Mouse (Mus musculus) kidney, postnatal 25 days (tissue): ENCODE measurements around the gene Senp3.

ENCODE experiments used
- DNase-seq, 2 experiments: peaks; one replicate each; pipeline ENCODE4 v3.0.0; 2021; ENCODE audit warnings: mixed read lengths in 2 of 2

Gene Senp3

GRCm38 (mm10) chr11:69681314-69682208, at the start of gene Senp3:
Gene Senp3, minus strand, starts transcription at chr11:69682084.
- DNase-seq: peak; percentile 96 to 99

DNA sequence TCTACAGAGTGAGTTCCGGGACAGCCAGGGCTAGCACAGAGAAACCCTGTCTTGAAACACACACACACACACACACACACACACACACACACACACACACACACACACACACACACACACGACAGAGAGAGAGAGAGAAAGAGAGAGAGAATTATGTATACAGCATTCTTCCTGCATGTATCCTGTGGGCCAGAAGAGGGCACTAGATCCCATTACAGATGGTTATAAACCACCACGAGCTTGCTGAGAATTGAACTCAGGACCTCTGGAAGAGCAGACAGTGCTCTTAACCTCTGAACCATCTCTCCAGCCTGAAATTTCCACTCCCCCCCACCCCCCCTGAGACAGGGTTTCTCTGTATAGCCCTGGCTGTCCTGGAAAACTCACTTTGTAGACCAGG, 49.5 kb upstream of the Senp3 start:
- peak in 1 of 2 experiments; percentile 27 for DNase-seq

- DNase-seq: peak; percentile 51 to 80
Measured at GRCm38 (mm10) chr11:69729063-69729462, 47.2 kb upstream of the Senp3 start.

DNA sequence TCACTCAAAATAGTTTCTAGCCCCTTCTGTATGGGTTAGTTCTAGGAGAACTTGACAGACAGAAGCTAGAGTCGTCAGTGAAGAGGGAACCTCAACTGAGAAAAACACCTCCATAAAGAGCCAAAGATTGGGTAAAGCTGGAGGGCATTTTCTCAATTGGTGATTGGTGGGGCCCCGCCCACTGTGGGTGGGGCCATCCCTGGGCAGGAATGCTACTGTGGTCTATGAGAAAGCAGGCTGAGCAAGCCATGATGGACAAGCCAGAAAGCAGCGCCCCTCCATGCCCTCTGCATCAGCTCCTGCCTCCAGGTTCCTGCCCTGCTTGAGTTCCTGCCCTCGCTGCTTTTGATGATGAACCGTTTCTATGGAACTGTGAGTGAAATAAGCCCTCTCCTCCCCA, 44.1 kb upstream of the Senp3 start:
- DNase-seq: no peak

DNA sequence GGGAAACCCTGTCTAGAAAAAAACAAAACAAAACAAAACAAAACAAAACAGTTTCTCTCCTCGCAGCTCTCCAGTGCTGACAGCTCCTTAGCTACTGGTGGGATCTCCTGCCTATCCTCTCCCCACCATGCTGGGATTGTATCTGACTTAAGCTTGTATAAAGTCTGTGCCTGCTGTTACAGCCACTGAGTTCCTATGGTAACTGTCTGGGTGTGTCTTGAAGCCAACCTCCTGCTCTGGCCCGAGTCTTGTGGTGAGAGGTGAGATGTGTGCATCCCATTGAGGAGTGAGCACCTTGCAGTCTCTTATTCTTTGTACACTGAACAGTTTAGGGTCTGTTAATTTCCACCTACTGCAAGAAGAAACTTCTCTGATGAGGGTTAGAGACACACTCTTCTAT, 41.2 kb upstream of the Senp3 start:
- no peak for DNase-seq

DNA sequence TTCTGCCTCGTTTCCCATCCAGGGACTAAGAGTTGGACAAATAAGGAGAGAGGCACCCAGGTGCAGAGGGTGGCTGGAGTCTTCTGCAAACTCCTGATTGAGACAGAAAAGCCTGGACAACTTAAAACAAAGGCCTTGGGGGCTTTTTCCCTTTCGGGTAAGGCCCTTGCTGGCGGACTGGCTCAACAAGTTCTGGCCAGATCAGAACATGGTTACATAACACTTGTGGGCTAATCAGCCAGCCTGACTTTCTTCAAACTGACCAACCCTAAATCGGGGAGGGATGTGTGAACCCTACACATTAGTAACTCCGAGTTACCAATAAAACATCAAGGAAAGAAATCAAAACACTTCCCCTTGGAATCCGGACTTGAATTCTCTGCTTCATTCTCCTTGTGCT, 39.0 kb upstream of the Senp3 start:
- peak in 1 of 2 experiments; percentile 37 for DNase-seq

DNA sequence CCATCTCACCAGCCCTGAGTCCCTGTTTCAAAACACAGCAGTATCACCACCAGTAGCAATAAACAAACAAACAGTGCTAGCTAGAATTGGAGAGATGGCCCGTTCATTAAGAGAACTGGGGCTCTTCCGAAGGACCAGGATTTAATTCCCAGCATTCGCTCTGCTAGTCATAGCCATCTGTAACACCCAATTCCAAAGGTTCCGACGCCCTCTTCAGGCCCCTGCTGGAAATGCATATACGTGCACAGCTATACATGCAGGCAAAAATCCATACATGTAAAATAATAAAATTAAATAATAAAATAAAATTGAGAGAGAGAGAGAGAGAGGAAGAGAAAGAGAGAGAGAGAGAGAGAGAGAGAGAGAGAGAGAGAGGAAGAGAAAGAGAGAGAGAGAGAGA, 37.5 kb upstream of the Senp3 start:
- DNase-seq: peak in 1 of 2 experiments; percentile 10

DNA sequence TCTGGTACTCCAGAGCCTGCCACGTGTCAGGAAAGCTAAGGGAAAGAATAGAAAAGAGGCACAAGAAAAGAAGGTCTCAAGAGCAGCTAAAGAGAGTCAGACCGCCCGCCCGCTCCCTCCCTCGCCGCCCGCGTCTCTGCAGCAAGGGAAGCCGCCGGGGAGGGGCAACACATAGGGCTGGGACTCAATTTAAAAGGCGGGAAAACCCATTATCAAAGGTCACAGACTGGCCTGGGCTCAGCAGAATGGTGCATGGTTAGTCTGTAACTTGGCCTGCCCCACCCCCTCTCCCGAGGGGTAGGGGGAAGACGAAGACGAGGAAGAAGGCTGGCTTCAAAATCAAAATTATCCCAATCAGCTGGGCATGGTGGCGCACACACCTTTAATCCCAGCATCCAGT, 36.8 kb upstream of the Senp3 start:
- DNase-seq: peak; percentile 35 to 70

DNA sequence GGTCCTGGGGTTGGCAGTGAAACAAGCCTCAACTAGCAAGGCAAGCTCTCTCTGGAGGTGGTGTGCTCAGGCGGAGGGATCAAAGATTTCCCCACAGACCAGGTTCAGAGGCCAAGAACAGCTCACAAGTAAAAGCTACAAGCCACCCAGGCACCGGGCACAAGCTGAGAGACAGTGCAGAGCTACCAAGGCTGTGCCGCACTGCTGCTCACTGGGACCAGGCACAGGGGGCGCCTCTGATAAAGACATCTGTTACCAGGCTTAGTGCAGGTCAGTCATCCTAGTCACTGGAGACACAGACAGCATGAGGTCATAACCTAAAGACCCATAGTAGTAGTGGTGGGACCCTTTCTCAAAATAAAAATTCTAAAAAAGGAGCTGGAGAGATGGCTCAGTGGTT, 35.1 kb upstream of the Senp3 start:
- no peak for DNase-seq

DNA sequence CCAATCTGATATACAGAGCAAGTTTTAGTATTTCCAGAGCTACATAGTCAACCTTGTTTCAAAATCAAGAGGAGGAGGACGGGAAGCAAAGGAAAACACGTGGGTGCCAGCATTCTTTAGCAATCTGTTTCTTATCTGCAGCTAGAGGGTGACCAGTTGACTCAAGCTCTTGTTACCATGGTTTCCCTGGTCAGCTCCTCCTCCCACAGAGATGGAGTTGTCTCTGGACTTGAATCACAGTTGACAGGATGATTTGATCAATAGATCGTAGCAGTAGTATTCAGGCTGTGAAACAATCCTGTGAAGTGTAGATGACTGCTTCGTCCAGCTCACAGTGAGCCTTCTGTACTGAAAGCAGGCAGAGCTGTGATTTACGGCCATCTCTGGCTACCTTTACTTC, 34.0 kb upstream of the Senp3 start:
- DNase-seq: peak in 1 of 2 experiments; percentile 17

- DNase-seq: peak; percentile 60 to 77
Measured at GRCm38 (mm10) chr11:69715482-69715881, 33.6 kb upstream of the Senp3 start.

DNA sequence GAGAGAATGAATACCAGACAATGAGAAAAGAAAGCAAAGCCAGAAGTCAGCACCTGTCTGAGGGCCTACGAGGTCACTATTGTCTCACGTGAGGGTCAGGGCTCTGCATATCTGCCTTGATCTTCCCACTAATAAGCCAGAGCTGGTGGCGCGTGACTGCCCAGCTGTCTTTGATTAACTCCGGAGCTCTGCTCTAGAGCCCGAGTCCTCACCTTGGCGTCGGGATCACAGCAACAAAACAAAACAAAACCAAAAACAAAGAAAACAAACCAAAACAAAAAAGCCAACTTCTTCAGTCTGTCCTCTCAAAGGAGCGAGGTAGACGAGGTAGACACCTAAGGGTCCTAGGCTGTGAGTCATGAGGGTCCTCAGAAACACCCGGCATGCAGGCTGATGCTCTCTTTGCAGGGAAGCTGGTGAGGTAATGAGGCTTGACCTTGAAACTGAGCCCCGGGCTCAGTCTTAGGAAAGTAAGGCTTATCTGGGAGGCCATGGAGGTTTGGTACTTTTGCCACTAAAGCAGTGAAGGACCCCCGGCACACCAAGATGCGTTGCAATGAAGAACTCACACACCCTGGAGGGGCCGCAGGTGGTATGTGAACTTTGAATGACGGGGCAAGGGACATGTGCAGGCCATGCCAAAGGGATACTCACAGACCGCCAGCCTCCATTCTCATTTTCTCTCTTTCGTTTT, 32.9 kb upstream of the Senp3 start:
- peak; percentile 82 to 88 for DNase-seq

DNA sequence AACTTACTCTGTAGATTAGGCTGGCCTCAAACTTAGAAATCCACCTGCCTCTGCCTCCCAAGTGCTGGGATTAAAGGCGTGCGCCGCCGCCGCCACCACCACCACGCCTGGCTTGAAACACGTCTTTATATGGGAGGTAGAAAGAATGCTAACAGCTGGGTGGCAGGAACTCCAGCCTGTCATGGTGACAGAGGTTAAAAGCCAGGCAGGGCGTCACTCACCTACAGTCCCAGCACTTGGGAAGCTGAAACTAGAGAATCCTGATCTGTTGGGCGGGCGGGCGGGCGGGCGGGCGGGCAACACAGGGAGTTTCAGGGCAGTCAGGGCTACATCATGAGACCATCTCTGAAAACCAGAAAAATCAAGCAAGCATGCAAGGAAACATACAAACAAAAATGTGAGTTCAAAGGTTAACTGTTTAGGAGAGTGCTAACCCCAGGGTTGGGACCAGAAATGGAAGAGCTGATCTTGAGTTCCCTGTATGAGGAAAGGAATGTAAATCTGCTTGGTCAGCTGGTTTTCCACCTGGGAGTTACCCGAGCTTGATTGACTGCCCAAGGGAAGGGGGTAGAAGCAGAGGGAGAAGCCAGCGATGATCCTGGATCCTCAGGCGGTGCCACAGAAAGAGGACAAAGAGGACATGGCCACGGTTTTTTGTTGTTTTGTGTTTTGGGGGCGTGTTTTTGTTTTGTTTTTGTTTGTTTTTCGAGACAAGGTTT, 31.2 kb upstream of the Senp3 start:
- DNase-seq: peak; percentile 36 to 58

DNA sequence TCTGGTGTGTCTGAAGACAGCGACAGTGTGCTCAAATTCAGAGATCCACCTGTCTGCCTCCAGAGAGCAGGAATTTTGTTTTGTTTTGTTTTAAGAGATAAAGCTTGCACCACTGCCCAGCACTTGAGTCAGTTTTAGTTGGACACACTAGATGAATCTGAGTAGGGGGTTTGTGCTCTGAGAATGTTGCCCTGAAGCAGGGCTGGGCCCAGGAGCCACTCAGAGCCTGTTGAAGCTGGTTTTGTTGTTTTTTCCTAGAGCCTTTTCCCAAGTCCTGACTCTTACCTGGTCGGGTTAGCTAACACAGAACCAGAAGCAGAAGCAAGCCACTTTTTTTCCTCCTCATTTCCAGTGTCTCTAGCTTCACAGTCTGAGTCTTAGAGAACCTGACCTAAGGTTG, 29.2 kb upstream of the Senp3 start:
- no peak for DNase-seq

- DNase-seq: no peak
Measured at GRCm38 (mm10) chr11:69710470-69710869, 28.6 kb upstream of the Senp3 start.

DNA sequence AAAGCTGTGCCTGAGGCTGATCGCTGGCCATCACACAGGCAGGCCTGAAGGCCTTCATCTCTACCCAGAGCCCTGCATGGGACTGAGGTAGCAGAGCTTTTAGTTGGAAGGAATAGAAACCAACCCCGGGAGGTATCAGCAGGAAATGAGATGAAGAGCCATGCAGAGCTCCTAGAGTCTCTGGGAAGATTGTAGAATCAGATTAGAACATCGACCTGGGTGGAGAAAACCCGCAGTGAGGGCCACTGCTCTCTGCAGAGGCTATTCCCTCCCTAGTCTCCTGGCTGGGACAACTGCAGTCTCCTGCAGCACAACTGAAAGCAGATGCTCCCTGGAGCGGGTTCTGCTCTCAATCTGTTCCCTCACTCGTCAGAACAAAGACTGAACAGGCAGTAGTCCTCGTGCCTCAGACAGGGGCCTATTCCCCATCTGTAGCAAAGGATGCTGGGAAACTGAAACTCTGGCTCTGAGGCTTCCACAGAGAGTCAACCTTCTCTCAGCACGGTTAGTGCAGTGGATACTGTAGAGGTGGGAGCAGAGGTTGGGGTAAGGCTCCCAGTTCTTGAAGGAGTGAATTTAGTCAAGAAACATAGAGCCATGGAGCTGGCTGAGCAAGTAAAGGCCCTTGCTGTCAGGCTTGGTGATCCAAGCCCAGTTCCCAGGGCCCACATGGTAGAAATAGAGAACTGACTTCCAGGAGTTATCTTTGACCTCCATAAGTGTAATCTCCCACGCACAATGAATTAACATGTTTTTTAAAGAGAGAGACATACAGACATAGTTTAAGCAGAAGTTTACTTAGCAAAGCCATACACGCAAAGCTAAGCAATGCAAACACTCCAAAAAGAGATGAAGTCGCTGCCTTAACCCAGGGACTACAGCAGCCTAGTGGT, 27.9 kb upstream of the Senp3 start:
- DNase-seq: no peak

DNA sequence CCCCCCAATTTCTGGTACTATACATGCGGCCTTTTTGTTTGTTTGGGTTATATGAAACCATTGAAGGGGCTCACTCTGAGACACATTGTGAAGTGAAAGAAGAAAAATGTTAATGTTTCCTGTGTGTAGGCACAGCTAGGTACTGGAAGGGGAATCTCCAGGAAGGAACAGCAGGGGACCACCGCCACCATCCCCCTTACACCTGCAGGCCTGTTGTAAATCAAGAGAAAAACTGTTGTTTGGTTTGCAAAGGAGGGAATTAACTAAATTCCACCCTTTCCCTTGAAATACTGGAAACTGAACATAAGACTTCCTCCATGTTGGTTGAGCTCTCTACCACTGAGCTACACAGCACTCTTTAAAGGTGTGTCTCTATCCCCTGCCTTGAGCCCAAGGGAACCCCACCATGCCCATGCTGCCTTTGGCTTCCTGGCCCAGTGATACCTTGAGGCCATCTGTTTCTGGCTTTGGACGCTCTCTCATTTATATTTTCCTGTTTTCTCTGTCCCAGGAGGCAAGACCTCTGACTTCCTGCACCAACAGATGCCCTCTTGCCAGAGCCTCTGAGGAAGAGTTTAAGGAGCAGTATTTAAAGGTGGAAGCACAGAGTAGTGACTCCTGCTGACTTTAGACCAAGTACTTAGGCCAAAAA, 26.9 kb upstream of the Senp3 start:
- no peak for DNase-seq

DNA sequence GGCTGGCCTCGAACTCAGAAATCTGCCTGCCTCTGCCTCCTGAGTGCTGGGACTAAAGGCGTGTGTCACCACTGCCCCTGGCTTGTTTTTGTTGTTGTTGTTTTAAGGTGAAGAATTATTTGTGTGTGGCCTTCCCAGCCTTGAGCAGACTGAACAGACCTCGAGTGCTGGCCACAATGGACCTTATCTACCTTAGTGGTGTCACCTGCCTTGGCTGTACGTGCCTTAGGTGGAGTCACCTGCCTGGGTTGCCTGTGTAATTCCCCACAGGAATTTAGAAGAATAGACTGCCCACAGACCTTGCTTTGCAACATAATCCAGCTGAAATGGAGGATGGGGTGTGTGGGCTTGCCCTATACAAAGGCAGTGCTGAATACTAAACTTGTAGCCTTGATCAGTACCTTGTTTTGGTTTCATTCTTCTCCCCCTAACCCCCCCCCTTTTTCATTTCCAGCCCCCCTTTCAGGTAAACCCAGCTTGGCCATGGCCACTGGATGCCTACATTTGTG, 26.0 kb upstream of the Senp3 start:
- DNase-seq: no peak

- no peak for DNase-seq
Measured at GRCm38 (mm10) chr11:69707480-69707847, 25.6 kb upstream of the Senp3 start.

GRCm38 (mm10) chr11:69706775-69707479, 25.0 kb upstream of the Senp3 start:
- peak; percentile 86 to 93 for DNase-seq

DNA sequence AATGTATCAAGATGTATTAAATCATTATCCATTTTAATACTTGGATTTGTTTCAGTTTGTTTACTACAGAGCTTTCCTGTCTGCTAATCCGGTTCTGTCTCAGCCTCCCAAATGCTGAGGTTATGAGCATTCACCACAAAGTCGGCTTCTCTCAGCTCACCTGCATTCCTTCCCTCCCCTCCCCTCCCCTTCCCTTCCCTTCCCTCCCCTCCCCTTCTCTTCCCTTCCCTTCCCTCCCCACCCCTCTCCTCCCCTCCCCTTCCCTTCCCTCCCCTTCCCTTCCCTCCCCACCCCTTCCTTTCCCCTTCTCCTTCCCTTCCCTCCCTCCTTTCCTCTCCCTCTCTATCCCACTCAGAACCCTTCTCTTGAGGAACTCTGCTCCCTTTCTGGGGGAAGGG, 22.7 kb upstream of the Senp3 start:
- DNase-seq: no peak
